Mouse (Mus musculus): ENCODE results near the gene Cytip.
"Not testable (repeated sequence)": the region's sequence is repeated elsewhere in the genome, so short reads cannot be mapped to it uniquely, and the experiment has no call there.

The Cytip gene

DNA sequence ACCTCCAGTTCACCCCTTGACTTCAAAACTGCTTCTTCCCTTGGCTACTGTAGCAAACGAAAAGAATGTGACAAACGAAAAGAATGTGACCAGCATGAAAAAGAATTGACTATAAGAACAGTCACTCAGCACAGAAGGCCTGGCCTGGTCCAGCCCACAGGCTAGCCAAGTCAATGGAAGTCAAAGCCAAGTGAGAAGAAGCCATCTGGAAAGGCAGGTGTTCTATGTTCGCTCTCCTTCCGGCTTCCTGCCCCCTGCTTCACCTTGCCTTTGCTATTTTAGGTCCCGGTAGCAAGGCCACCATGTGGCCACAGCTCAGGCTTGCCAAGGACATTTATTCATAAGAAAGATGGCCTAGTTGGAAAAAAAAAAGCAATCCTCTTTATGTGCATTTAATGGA, 56.7 kb downstream of the Cytip start:
- in situ Hi-C loops (cut with MboI; ENCODE audit: low pct_unique_long_range_greater_than_20kb in 1 of 2, low sequenced_read_pairs in 2 of 2, unreplicated experiment in 1 of 2) = no loop called here

GRCm38 (mm10) chr2:58137676-58138075, 57.7 kb downstream of the Cytip start:
- in situ Hi-C loops (cut with MboI; ENCODE audit: low pct_unique_long_range_greater_than_20kb in 1 of 2, low sequenced_read_pairs in 2 of 2, unreplicated experiment in 1 of 2) = no loop called here

GRCm38 (mm10) chr2:58136526-58136925, 58.8 kb downstream of the Cytip start:
- in situ Hi-C loops (cut with MboI; ENCODE audit: low pct_unique_long_range_greater_than_20kb in 1 of 2, low sequenced_read_pairs in 2 of 2, unreplicated experiment in 1 of 2) = no loop called here

- in situ Hi-C loops (cut with MboI; ENCODE audit: low pct_unique_long_range_greater_than_20kb in 1 of 2, low sequenced_read_pairs in 2 of 2, unreplicated experiment in 1 of 2) = no loop called here
Measured at GRCm38 (mm10) chr2:58135061-58135463, 60.3 kb downstream of the Cytip start.

DNA sequence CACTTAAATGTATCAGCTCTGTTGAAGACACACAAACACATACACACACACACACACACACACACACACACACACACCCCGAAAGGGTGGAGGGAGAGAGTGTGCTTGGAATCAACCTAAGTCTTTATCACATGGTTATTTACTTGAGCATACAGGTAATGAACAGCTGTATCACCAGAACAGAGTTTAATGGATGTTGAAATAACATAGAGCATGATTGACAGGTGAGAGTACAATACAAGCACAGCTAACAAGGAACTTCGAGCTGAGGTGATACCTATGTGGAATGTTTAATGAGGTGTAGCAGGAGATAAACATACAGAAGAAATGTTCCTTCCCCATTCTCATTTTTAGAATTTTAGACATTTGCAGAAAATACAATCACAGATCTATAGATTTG, 62.7 kb downstream of the Cytip start:
- in situ Hi-C loops (cut with MboI; ENCODE audit: low pct_unique_long_range_greater_than_20kb in 1 of 2, low sequenced_read_pairs in 2 of 2, unreplicated experiment in 1 of 2) = no loop called here

DNA sequence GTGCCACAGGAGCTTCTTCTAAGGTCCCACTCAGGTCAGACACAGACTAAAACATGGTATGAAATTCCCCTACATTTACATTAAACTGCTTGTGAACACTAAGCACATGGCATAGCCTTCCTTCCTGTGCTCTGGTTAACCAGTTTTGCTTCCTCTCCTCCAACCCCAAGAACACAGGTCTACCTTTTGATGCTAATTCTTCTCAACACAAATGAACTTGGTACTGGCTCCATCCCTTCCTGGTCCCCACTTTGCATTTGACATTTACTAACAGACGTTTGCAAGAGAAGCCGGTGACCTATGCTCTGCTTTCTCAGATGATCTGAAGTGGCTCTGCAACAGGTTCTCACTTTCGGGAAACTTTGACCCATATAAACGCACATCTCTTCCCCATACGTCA, 65.4 kb downstream of the Cytip start:
- in situ Hi-C loops (cut with MboI; ENCODE audit: low pct_unique_long_range_greater_than_20kb in 1 of 2, low sequenced_read_pairs in 2 of 2, unreplicated experiment in 1 of 2) = no loop called here

DNA sequence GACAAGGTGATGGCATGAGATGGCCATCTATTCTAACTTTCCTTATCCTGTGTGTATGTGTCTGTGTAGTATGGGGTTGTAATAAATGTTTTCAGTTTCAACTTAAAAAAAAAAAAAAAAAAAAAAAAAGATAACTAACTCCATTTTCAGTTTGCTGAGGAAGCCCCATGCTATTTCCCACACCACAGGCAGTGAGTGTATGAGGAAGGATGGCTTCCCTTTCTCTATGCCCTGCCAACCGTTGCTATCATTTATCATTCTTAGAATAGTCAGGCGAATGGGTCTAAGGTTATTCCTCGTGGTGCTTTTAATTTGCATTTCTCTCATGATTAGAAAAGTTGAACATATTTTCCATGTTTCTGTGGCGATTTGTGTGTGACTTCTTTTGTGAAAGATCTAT, 84.2 kb downstream of the Cytip start:
- in situ Hi-C loops (cut with MboI; ENCODE audit: low pct_unique_long_range_greater_than_20kb in 1 of 2, low sequenced_read_pairs in 2 of 2, unreplicated experiment in 1 of 2) = no loop called here

- in situ Hi-C loops (cut with MboI; ENCODE audit: low pct_unique_long_range_greater_than_20kb in 1 of 2, low sequenced_read_pairs in 2 of 2, unreplicated experiment in 1 of 2) = not testable (repeated sequence)
Measured at GRCm38 (mm10) chr2:58107887-58108286, 87.4 kb downstream of the Cytip start.

GRCm38 (mm10) chr2:58107046-58107445, 88.3 kb downstream of the Cytip start:
- in situ Hi-C loops (cut with MboI; ENCODE audit: low pct_unique_long_range_greater_than_20kb in 1 of 2, low sequenced_read_pairs in 2 of 2, unreplicated experiment in 1 of 2) = no loop called here

DNA sequence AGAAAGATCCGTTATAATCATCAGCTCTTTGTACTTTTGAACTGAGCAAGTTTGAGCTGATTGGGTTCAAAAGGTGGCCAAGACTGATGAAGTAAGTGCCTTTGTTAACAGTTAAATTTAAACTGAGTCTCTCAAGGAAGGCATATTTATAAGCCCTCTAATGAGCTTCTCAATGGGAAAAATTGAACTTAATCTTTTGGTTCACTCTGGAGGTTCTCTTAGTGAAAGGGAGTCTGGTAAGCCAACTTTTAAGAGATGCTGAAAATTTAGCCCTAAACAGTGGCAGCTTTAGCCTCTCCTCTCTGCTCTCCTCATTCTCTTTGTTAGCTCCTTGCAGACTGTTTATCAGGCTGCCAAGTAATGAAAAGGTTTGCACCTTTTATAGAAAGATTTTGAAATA, 100.5 kb downstream of the Cytip start:
- in situ Hi-C loops (cut with MboI; ENCODE audit: low pct_unique_long_range_greater_than_20kb in 1 of 2, low sequenced_read_pairs in 2 of 2, unreplicated experiment in 1 of 2) = no loop called here

DNA sequence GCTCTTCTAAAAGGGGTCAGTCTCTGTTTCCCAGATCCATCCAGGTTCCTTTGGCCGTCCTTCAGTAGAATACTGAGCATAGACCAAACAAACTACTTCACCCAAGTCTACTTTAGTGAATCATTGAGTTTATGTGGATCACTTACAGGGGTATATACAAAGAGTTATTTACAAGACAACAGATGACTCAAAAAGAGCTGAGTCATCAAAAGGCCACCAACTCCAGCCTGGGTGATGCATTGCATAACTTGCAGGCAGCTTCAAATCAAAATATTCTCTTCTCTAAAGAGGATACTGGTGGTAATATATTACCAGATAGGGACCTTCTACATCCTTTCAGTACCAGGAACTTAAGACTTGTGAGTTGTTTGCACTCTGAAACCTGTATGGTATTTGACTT, 108.9 kb downstream of the Cytip start:
- in situ Hi-C loops (cut with MboI; ENCODE audit: low pct_unique_long_range_greater_than_20kb in 1 of 2, low sequenced_read_pairs in 2 of 2, unreplicated experiment in 1 of 2) = no loop called here

GRCm38 (mm10) chr2:58079849-58080248, 115.5 kb downstream of the Cytip start:
- in situ Hi-C loops (cut with MboI; ENCODE audit: low pct_unique_long_range_greater_than_20kb in 1 of 2, low sequenced_read_pairs in 2 of 2, unreplicated experiment in 1 of 2) = no loop called here
